Mouse (Mus musculus): ENCODE data around the gene Xbp1. TPM values are rescaled to one million over a fixed set of nuclear protein-coding genes. Genes with fewer than 3 reads are reported as not detected.

Gene Xbp1
- polyA plus RNA-seq, 1 experiment from 2014 or later, result 109 TPM

GRCm38 (mm10) chr11:5517346-5517745 lies 3.1 kb upstream of the Xbp1 start:
- no peak for ATAC-seq (ENCODE audit: insufficient read depth)
- Histone ChIP-seq H3K27me3 (0 out of 2 replicates have a peak, but pooled peaks cover 4% of the 10 kb centered on the region), H3K4me2 (no peak overlapping the region), H3K4me3 (replicated peaks) (no peak overlapping the region), H3K36me3 (replicated peaks) (peaks cover 3% of the 10 kb centered on the region), H3K27ac (replicated peaks) (no peak overlapping the region), H3K9ac (no peak overlapping the region), H3K4me1 (replicated peaks) (peaks cover 18% of the 10 kb centered on the region), H3K9me3 (replicated peaks) (no peaks in the 10 kb centered on the region)
- WGBS (ENCODE audit: insufficient replicate concordance), result 57% methylated on average over 6 of the region's 6 CpGs

DNA sequence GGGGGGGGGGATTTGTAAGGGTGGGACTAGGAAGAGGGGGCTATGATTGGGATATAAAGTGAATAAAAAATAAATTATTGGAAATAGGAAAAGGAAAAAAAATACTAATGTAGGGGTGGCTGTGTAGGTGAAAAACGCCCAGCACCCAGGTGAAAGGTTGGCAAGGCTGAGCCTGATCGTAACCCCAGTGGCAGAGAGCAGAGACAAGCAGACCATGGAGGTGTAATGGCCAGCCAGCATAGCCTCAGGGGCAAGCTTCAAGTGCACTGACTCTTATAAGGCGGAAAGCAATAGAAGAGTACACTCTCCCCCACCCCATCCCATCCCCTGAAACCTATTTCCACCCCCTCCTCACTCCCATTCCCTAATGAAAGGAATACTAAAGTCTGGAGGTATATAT lies 778 bp upstream of the Xbp1 start:
- Histone ChIP-seq H3K36me3 (replicated peaks) (peaks cover 26% of the 10 kb centered on the region), H3K27me3 (0 out of 2 replicates have a peak, but pooled peaks cover 4% of the 10 kb centered on the region), H3K9me3 (replicated peaks) (no peaks in the 10 kb centered on the region), H3K4me1 (replicated peaks) (peaks cover 40% of the 10 kb centered on the region), H3K4me3 (replicated peaks) (no peak overlapping the region), H3K9ac (no peak overlapping the region), H3K27ac (replicated peaks) (no peak overlapping the region), H3K4me2 (peak overlapping the region; percentile 87)
- no peak for ATAC-seq (ENCODE audit: insufficient read depth)
- 59% methylated on average over 3 of the region's 3 CpGs for WGBS (ENCODE audit: insufficient replicate concordance)

DNA sequence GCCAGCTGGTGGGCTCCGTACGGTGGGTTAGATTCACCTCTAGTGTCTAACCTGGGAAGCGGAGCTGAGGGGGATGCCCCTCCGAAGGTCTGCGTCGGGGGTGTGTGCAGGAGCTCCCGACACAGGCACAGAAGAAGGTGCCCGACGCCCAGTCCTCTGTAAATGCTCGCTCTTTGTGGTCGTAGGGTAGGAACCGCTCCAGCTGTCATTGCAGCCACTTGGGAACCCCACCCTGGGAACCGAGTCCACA lies 732 bp downstream of the Xbp1 start:
- Histone ChIP-seq H3K27me3 (0 out of 2 replicates have a peak, but pooled peaks cover 4% of the 10 kb centered on the region), H3K4me2 (peak overlapping the region; percentile 87), H3K9ac (peak overlapping the region; percentile 94), H3K36me3 (replicated peaks) (peaks cover 41% of the 10 kb centered on the region), H3K4me1 (replicated peaks) (peaks cover 44% of the 10 kb centered on the region), H3K9me3 (replicated peaks) (no peaks in the 10 kb centered on the region), H3K4me3 (replicated peaks) (peak overlapping the region; percentile 84), H3K27ac (replicated peaks) (peak overlapping the region; percentile 91)
- peak; percentile 32 for ATAC-seq (ENCODE audit: insufficient read depth)
- under 1% methylated on average over 13 of the region's 13 CpGs for WGBS (ENCODE audit: insufficient replicate concordance)

DNA sequence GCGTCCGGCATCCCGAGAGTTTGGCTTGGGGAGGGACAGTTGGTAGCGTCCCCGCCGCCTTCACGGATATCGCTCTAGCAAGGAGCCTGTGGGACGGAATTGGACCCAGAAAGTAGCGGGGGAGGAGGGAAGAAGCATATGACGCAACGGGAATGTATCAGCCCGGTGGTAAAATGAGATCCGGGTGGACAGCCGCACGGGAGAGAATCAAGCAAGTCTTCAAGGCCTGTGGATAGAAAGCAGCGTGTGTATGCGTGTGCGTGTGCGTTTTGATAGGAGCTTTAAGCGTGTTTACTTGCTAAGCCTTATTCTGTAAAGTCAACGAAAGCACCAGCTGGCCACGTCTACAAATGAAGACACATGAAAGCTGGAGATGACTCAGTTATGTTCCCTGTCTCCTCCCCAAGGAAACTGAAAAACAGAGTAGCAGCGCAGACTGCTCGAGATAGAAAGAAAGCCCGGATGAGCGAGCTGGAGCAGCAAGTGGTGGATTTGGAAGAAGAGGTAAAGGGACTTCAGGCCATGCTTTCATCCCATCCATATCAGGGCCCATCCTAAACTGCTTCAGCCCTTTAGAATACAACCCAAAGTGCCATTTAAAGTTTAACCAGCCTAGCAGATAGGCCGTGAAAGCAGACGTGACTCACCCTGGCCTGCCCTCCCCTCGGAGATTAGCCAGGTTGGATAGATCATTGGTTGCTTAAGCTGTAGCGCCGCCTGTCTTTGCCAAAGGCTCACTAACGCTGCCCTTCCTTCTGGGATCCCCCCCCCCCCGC lies 1.2 kb downstream of the Xbp1 start:
- no peaks in the 10 kb centered on the region for H3K9me3 ChIP-seq (replicated peaks)
- H3K27me3 ChIP-seq, result 0 out of 2 replicates have a peak, but pooled peaks cover 3% of the 10 kb centered on the region
- peaks cover 44% of the 10 kb centered on the region for H3K4me1 ChIP-seq (replicated peaks)
- peak overlapping the region; percentile 84 for H3K4me3 ChIP-seq (replicated peaks)
- H3K27ac ChIP-seq (replicated peaks), result peak overlapping the region; percentile 91
- peaks cover 46% of the 10 kb centered on the region for H3K36me3 ChIP-seq (replicated peaks)
- H3K4me2 ChIP-seq, result peak overlapping the region; percentile 87
- peak overlapping the region; percentile 94 for H3K9ac ChIP-seq
- peak; percentile 53 for ATAC-seq (ENCODE audit: insufficient read depth)
- under 1% methylated on average over 34 of the region's 34 CpGs for WGBS (ENCODE audit: insufficient replicate concordance)

DNA sequence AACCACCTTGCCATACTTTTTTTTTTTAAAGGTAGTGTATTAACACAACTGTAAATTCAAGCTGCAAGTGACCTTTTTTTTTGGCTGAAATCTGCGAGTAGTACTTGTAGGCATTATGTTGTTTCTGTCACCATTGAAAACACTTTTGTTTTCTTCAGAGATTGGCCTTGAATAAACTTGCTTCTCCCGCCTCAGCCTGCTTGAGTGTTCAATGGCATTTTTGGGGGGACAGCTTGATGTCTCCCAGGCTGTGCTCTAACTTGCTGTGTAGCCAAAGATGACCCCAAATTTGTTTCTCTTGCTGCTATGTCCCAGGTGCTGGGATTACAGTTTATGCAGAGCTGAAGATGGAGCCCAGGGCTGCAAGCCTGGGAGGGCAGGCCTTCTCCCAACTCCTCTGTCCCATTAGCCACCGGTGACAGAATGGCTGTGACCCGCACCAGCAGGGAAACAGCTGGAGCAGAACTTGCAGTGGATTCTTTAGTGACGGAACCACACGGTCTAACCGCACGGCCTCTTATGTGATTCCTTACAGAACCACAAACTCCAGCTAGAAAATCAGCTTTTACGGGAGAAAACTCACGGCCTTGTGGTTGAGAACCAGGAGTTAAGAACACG lies 2.4 kb downstream of the Xbp1 start:
- Histone ChIP-seq H3K27me3 (no peaks in the 10 kb centered on the region), H3K9me3 (replicated peaks) (no peaks in the 10 kb centered on the region), H3K4me2 (peak overlapping the region; percentile 87), H3K4me3 (replicated peaks) (peak overlapping the region; percentile 84), H3K4me1 (replicated peaks) (peaks cover 44% of the 10 kb centered on the region), H3K36me3 (replicated peaks) (peaks cover 58% of the 10 kb centered on the region), H3K9ac (0 out of 2 replicates have a peak overlapping the region, but pooled peaks have one; percentile 94), H3K27ac (replicated peaks) (0 out of 2 replicates have a peak overlapping the region, but pooled peaks have one; percentile 91)
- no peak for ATAC-seq (ENCODE audit: insufficient read depth)
- 81% methylated on average over 11 of the region's 11 CpGs for WGBS (ENCODE audit: insufficient replicate concordance)

- 74% methylated on average over 4 of the region's 4 CpGs for WGBS (ENCODE audit: insufficient replicate concordance)
- Histone ChIP-seq H3K4me2 (no peak overlapping the region), H3K36me3 (replicated peaks) (peaks cover 81% of the 10 kb centered on the region), H3K9me3 (replicated peaks) (no peaks in the 10 kb centered on the region), H3K27ac (replicated peaks) (no peak overlapping the region), H3K9ac (no peak overlapping the region), H3K27me3 (no peaks in the 10 kb centered on the region), H3K4me3 (replicated peaks) (no peak overlapping the region), H3K4me1 (replicated peaks) (peaks cover 36% of the 10 kb centered on the region)
- no peak for ATAC-seq (ENCODE audit: insufficient read depth)
These were observed 5.0 kb downstream of the Xbp1 start for GRCm38 (mm10) chr11:5525418-5525817.

DNA sequence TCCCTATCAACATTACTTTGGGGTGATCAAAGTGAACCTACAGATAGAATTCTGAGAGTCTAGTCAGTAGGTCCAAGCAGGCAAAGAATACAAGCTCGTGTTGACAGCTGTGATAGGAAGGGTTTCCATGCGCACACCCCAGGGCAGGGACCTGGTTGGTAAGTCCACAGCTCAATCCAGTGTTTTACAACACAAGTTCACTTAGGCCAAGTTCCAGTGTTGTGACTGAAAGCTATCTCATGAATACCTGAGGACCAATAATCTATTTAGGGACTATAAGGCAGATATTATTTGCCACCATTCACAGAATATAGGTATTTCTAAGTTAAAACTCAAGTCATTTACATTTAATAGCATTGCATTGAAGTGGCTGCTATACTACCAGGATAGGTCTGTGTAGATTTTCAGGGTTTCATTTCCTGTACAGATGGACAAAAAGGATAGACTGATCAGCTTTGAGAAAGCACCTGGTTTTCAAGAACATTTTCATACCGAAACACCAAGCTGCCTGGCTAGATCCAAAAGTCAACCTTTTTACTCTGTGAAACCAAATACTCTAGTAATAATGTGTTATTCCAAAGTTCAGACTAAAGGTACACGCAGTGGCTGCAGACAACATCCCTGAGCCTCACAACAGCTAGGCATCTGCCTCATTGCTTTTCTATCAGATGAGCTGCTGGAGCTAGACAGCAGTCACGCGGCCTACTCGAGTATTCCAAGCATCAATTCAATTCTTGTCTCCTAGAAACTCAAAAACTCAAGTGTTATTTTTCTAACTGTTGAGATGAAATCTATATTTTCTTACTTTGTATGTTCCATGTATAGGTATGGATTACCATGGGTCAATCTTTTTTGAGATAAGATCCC lies 6.3 kb downstream of the Xbp1 start:
- no peak overlapping the region for H3K4me2 ChIP-seq
- no peak for ATAC-seq (ENCODE audit: insufficient read depth)
- no peaks in the 10 kb centered on the region for H3K27me3 ChIP-seq
- peaks cover 40% of the 10 kb centered on the region for H3K4me1 ChIP-seq (replicated peaks)
- 74% methylated on average over 7 of the region's 7 CpGs for WGBS (ENCODE audit: insufficient replicate concordance)
- no peak overlapping the region for H3K4me3 ChIP-seq (replicated peaks)
- H3K27ac ChIP-seq (replicated peaks), result no peak overlapping the region
- H3K36me3 ChIP-seq (replicated peaks), result peaks cover 95% of the 10 kb centered on the region
- no peaks in the 10 kb centered on the region for H3K9me3 ChIP-seq (replicated peaks)
- no peak overlapping the region for H3K9ac ChIP-seq

GRCm38 (mm10) chr11:5527865-5528523 lies 7.5 kb downstream of the Xbp1 start:
- WGBS (ENCODE audit: insufficient replicate concordance), result 70% methylated on average over 5 of the region's 5 CpGs
- Histone ChIP-seq H3K27me3 (no peaks in the 10 kb centered on the region), H3K27ac (replicated peaks) (no peak overlapping the region), H3K4me1 (replicated peaks) (peaks cover 28% of the 10 kb centered on the region), H3K9ac (no peak overlapping the region), H3K9me3 (replicated peaks) (no peaks in the 10 kb centered on the region), H3K4me2 (no peak overlapping the region), H3K4me3 (replicated peaks) (no peak overlapping the region), H3K36me3 (replicated peaks) (peaks cover 98% of the 10 kb centered on the region)
- no peak for ATAC-seq (ENCODE audit: insufficient read depth)

DNA sequence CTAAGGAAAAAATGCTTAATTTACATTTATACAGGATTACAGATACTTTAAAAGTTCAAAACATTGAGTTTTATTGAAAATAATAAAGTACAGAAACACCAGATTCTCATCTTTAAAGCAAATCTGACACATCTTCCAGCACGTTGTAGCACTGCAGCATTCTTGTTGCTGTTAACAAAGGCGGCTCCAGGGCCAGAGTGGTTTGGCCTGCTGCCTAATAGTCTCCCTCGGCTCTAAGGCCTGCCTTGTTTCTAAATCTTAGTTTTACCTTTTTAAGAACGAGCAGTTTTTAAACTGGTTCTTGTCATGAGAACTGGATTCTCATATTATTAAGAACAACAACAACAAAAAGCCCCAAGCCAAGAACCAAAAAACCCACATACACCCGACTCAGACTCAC lies 8.4 kb downstream of the Xbp1 start:
- H3K4me3 ChIP-seq (replicated peaks), result no peak overlapping the region
- no peak for ATAC-seq (ENCODE audit: insufficient read depth)
- H3K9me3 ChIP-seq (replicated peaks), result no peaks in the 10 kb centered on the region
- H3K36me3 ChIP-seq (replicated peaks), result peaks cover 98% of the 10 kb centered on the region
- no peak overlapping the region for H3K9ac ChIP-seq
- 72% methylated on average over 5 of the region's 5 CpGs for WGBS (ENCODE audit: insufficient replicate concordance)
- H3K4me2 ChIP-seq, result no peak overlapping the region
- H3K27me3 ChIP-seq, result no peaks in the 10 kb centered on the region
- H3K27ac ChIP-seq (replicated peaks), result no peak overlapping the region
- peaks cover 19% of the 10 kb centered on the region for H3K4me1 ChIP-seq (replicated peaks)

DNA sequence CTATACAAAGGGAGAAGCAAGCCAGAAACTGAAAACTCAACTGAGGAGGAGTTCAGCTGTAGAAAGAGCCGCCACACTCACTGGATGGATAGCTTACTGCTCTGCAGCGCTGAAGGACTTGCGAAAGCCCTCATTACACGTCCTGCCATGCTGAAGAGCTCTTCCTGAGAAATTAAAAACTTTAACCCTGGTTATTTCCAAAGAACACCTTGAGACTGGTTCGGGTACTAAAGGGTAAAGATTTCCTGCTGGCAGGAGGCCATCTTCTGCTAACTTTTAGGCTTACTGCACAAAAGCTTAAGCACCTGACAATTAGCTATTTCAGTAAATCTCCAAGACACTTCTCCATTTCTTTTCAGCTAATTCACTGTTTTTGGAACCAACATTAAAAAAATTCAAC lies 9.7 kb downstream of the Xbp1 start:
- H3K4me3 ChIP-seq (replicated peaks), result no peak overlapping the region
- no peak overlapping the region for H3K9ac ChIP-seq
- H3K27ac ChIP-seq (replicated peaks), result no peak overlapping the region
- peaks cover 9% of the 10 kb centered on the region; the same call in 1 of the 2 replicates for H3K4me1 ChIP-seq (replicated peaks)
- no peaks in the 10 kb centered on the region for H3K9me3 ChIP-seq (replicated peaks)
- no peaks in the 10 kb centered on the region for H3K27me3 ChIP-seq
- 76% methylated on average over 5 of the region's 5 CpGs for WGBS (ENCODE audit: insufficient replicate concordance)
- H3K4me2 ChIP-seq, result no peak overlapping the region
- no peak for ATAC-seq (ENCODE audit: insufficient read depth)
- H3K36me3 ChIP-seq (replicated peaks), result peaks cover 98% of the 10 kb centered on the region

Measured in liver, embryonic 15.5 days (tissue).